Mouse (Mus musculus) myocyte (in vitro differentiated cells): ENCODE measurements around the gene Triap1.

ENCODE experiments used
- E2F4 ChIP-seq: IDR thresholded peaks from one replicate; pipeline ENCODE4 v1.6.1; 2011; ENCODE audit warnings: mild to moderate bottlenecking, control low read depth, moderate library complexity; ENCODE audit not compliant: insufficient read depth
- MYOG ChIP-seq, 3 experiments: IDR thresholded peaks; one replicate each; pipeline ENCODE4 v1.6.1; 2011; ENCODE audit warnings: control low read depth in 2 of 3, low read depth in 2 of 3, mild to moderate bottlenecking in 2 of 3; ENCODE audit not compliant: insufficient read length in 2 of 3, control insufficient read depth in 1 of 3, insufficient read depth in 1 of 3
- POLR2A ChIP-seq: IDR thresholded peaks from one replicate; pipeline ENCODE4 v1.6.1; 2011; ENCODE audit warnings: low read depth, mild to moderate bottlenecking, control low read depth, moderate library complexity; ENCODE audit not compliant: insufficient read length
- POLR2AphosphoS2 ChIP-seq: IDR thresholded peaks from one replicate; pipeline ENCODE4 v1.6.1; 2011; ENCODE audit warnings: low read depth, control low read depth; ENCODE audit not compliant: insufficient read length
- TCF12 ChIP-seq: IDR thresholded peaks from one replicate; pipeline ENCODE4 v1.6.1; 2011; ENCODE audit warnings: mild to moderate bottlenecking, control low read depth; ENCODE audit not compliant: poor library complexity, insufficient read depth, severe bottlenecking
- USF1 ChIP-seq: IDR thresholded peaks from one replicate; pipeline ENCODE4 v1.6.1; 2011; ENCODE audit warnings: low read depth, mild to moderate bottlenecking, control low read depth, moderate library complexity

GRCm38 (mm10) chr5:115312354-115312753 is 28.7 kb upstream of the Triap1 start:
- TF ChIP-seq TCF12 (no peak), MYOG (IDR thresholded peaks at IDR 0.05; ENCODE audit: control insufficient read depth in 1 of 3, insufficient read depth in 1 of 3, insufficient read length in 2 of 3, low read depth in 2 of 3) (no peak), USF1 (no peak), POLR2AphosphoS2 (no peak), POLR2A (no peak), E2F4 (no peak)
